Mouse (Mus musculus): ENCODE measurements around the gene Aff1.

Gene Aff1

DNA sequence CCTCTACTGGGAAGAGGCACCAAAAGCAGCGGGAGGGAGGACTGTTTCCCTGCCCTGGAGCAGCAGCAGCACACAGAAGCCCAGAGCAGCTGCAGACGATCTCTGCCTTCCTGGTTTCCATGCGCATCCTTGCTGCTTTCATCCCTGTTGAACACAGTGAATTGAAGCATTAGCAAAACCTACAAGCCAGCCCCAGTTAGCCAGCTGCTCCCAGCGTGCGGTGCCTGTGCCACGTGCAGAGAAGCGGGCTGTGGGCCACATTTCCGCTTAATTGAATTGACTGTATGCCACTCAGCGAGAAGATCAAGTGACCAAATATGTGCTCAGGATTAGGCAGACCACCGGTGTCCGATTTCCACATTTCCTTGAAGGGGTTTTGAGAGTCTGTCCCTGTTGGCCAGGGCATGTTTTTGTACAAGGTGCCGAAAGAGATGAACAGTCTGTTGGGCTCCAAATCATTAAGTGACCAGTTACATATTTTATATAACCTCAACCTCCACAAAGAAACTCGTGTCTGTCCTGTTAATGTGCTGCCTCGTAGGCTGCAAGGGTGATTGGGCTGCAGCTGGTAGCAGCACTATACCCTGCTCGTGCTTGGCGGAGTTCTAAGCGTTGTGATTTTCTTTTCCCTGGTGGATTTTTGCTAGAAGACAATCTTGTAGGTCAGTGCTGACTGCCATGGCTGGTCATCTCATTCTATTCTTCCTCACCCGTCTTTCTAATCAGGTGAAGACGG is 153.4 kb downstream of the Aff1 start:
- no peak for DNase-seq

DNA sequence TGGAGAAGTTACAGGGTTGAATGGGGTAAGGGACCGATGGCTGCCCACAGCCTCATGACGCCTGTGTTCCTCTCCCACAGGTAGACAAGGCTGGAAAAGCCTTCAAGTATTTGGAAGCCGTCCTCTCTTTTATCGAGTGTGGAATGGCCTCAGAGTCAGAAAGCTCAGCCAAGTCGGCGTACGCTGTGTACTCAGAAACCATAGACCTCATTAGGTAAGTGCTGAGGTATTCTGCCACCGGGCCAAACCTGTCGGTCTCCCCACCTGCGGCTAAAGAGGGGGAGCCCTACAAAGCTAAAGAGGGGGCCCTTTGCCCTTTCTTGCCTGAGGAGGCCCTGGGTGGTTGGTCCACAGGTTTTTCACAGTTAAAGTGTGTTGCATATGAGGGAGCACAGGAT is 154.0 kb downstream of the Aff1 start:
- no peak for DNase-seq

DNA sequence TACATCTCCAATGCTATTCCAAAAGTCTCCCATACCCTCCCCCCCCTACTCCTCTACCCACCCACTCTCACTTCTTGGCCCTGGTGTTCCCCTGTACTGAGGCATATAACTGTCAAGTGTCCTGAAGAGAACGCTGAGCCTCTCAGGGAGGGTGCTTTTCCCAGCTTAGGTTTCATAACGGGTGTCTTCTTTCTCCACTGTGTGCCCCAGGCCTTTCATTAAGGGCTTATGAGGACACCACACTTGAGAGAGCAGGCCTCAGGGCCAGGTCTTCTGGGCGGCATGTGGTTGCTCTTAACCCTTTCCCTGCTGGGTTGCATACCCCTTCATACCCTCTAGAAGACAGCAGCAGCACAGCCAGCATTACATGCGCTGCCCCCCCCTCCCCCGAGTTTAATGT is 154.4 kb downstream of the Aff1 start:
- DNase-seq, result no peak

DNA sequence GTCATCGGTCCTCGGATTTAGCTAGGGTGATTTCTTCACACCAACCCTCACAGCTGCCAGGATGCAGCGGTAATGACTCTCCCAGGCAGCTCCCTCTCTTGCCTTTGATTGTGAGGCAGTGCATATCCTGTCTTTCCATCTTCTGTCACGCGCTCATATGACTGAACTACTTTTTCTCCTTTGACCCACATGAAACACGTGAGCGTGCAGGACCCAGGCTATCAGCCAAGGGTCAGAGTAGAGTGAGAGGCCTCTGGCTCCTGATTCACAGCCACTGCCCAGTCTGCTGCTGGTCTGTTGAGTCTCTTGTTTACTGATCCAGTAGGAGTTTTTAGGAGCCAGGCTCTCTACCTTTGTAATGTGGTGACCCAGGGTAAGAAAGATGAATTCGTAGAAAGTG is 156.4 kb downstream of the Aff1 start:
- no peak for DNase-seq

DNA sequence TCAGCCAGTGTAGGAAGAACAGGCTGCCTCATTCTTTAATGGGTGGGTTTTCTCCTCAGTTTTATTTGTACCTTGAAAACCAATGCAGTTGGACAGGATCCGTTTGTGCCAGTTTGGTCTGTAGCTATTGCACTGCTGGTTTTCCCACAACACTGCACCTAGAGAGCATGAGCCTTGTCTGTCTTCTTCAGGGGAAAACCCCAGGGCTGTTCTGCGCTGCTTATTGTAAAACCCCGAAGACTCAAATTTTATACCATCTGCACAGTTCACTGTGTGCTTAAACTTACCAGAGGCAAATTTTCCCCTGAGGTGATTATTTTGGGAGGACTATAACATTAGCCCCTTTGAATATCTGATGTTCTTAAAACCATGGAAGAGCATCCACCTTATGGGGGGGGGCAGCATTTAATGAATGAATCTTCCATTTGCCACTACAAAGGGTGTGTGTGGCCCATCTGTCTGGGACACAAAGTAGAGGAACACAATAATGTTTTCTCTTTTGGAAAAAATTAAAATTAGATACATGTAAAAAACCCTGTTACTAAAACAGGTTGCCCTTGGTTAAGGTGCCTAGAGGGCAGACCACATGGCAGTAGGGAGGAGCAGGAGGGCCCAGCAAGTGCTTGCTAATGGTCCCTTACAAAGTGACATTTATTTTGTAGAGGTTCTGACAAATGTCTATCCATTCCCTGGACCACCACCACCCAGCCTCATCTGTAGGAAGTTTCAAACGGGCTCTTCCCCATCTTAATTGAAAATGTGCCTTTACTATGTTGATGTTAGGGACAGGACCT is 160.8 kb downstream of the Aff1 start:
- no peak for DNase-seq

DNA sequence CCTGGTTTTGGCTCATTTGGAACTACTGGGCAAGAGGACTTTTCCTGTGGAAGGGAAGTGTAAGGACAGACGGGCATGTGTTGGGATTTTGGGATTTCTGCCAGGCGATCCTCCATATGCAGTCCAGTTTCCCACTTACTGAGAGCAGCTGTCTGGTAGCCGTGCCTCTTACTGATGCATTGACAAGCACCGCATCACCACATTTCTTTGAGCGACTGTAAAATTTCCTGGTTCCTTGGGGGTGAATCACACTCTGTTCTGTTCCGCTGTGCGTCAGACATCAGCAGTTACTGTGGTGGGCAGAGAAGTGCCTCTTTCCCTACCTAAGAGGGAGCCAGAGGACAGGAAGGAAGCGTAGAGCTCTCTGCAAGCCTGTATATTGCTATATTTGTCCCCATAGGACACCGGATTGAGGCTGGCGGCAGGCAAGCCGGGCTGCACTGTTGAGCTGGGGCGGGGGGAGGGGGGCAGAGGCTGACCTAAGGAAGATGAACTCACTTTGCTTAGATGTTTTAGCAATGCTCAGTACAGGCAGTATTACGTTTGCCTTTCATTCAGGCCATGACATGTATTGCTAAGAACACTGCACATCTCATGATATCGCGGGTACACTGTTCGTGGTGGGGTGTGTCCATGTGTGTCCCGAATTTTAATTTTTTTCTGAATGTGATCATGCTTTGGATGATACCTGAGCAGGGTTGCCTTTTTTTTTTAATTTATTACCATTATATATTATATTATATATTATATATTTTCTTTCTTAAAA is 162.1 kb downstream of the Aff1 start:
- DNase-seq, result no peak

DNA sequence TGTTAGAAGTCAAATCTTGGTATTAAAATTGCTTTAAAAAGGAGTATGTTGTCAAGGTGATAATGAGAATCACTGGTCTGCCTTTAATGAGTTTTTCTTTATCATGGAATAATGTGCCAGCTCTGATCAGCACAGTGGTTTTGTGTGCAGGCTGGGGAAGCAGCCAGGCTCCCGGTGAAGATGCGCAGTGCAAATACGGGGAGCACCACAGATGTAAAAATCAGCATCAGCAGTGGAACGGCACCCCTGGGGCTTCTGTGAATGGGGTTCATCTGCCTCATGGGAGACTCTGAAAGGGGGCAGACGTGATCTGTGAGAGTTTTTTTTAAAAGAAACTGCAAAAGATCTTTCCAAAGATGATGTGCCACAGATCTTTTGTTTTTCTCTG is 162.6 kb downstream of the Aff1 start:
- DNase-seq, result no peak

DNA sequence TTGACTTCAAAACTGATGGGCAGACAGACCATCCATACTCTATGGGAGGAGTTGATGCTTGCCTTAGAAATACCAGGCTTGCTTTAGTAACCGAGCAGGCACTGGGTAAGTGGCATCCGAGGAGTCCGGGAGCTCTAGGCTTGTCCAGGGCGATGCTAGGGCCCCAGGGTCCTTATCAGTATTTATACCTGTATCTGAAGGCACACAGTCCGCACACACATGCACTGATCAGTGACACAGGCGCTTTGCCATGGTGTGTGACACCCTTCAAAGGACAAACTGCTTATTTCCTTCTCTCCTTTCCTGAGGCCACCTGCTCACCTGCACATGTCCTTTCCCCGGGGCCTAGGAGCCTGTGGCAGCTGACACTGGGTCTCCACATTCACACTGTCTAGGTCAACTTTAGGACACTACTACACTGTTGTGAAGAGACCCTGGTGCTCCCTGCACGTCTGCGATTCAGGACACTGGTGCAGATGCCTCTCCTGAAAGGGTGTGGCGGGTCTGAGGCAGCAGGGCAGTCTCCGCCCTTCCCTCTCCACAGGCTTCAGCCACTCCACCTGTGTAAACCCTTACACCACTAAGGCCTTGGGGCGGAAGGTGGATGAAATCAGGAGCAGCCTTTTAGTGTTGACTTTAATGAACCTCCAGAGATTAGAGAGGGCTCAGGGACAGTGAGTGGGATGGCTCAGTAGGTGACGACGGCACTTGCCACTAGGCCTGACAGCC is 163.5 kb downstream of the Aff1 start:
- DNase-seq, result no peak

DNA sequence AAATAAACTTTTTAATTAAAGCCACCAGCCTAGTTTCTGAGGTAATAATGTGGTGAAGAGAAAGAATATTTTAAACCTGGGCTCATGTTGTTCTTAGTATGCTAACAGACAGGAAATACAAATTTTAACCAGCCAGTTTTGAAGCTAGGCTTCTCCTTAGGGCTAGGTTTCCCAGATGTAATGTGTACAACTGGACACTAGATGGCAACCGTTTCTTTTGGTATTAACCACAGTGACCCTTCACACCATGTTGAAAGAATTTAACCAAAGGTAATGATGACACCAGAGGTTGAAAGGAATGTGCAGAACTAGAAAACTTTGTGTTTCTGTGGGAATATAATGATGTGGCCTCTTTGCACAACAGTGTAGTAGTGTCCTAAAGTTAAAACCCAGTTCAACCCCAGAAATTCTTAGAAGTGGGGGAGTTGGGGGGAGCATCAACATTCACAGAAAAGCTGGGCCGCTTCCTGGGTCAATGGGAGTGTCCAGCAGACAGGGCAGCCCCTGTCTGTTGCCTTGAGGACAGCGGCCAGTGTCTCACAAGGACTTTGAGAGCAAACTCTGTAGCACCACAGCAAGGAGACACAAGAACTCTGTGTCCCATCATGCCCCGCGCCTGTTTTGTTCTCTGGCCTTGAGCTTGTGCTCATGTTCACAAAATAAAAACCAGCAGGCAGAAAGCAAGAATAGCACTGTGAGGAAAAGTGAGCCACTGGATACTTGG is 164.3 kb downstream of the Aff1 start:
- DNase-seq, result no peak

DNA sequence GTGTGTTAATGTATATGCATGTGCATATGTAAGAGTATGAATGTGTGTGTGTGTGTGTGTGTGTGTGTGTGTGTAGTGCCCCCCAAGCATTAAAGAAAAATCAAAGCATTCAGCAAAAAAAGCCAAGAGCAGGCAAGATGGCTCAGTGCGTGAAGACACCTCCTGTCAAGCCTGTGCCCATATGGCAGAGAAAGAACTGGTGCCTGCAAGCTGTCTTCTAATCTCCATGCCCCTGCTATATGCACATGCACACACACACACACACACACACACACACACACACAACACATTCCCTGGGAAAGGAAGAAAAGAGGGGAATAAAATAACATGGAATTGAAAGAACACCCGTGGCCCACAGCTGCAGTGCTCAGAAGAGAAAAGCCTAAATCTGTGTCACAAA is 165.0 kb downstream of the Aff1 start:
- DNase-seq, result no peak

DNA sequence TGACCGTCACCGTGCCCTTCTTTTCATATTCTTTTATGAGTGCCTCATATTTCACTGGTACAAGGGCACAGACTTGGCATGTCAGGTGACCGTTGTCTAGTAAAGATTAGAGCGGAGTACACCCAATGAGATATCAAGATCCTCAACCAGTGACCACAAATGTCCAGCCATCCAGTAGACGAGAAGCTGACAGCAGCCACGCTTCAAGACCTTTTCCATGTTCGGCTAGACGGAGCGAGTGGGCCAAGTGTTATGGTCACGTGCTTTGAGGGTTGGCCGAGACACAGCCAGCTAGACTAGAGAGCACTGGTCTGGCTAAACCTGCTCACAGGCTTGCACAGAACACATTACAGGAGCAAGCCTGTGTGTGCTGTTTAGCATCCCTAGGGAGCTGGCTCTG is 168.4 kb downstream of the Aff1 start:
- DNase-seq, result no peak

DNA sequence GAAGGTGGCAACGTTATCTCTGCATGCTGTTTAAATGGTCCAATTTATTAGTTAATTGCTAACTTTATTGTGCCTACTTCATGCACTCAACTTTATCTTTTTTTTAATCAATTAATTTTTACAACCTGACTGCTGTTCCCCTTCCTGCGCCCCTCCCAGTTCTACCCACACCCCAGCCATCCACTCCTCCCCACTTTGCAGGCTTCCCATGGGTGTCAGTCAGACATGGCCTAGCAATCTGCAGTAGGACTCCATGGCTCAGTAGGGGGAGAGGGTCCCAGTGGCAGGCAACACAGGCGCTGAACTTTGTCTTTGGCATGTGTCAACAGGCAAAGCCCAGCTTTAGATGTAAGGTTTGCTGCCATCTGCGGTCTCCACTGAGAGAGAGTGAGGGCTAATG is 171.6 kb downstream of the Aff1 start:
- no peak for DNase-seq

DNA sequence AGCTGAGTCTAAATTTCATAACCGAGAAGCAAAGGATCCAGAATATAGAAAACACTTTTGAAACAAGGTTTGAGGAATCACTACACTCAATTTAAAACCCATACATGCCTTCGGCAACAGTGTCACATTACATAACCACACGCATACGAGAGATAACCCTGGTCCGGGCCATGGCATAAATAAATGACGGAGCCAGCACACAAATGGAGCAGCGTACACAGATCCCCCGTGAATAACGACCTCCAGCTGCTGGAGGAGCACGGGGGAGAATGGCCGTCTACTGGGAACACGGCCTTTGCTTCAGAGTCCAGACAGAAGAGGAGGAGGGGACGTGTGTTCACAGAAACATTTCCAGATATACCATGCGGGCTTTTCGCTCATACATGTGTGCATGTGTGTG is 197.6 kb downstream of the Aff1 start:
- DNase-seq, result no peak

DNA sequence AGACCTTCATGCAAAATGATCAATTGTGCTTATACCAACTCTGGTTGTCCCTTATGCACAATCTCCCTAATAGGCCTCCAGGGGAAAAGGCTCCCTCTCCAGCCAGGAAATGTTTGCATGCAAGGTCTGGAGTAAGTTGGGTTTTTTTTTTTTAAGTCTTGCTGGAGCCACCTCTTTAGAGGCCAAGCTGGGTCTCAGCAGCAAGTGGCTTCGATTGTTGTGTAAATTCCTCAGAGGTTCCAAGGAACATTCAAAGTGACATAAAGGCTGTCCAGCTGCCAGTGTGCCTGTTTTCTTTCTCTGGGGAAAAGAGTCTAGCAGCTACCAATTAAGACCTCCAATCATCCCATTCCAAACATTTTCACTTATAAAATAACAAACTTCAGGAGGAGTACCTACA is 206.1 kb downstream of the Aff1 start:
- no peak for DNase-seq

Data from spleen, adult 18-20 months (tissue).